Mouse (Mus musculus) cortical plate, adult 2 months (tissue): ENCODE results near the gene Iqcf3. TPM values are rescaled to one million over a fixed set of nuclear protein-coding genes. Genes with fewer than 3 reads are reported as not detected.

ENCODE experiments used
- H3K27ac ChIP-seq: fragments of 200-500 bp; 2 replicates; pipeline ENCODE4 v1.5.1; 2012; ENCODE audit warnings: low read length, control low read depth, inconsistent platforms; ENCODE audit not compliant: insufficient read depth
- H3K4me1 ChIP-seq: fragments of 200-500 bp; 2 replicates; pipeline ENCODE4 v1.6.1; 2011; ENCODE audit warnings: low read length; ENCODE audit not compliant: control insufficient read depth, insufficient read depth
- H3K4me3 ChIP-seq: fragments of 200-500 bp; 2 replicates; pipeline ENCODE4 v1.5.1; 2011; ENCODE audit warnings: mild to moderate bottlenecking, low read length, control low read depth; ENCODE audit not compliant: insufficient read depth
- CTCF ChIP-seq: fragments of 200-500 bp; IDR thresholded peaks from 2 replicates; pipeline ENCODE4 v1.5.1; 2011; ENCODE audit warnings: mild to moderate bottlenecking, control low read depth, low read length; ENCODE audit not compliant: insufficient read depth; ENCODE audit errors: extremely low read depth
- POLR2A ChIP-seq: fragments of 200-500 bp; IDR thresholded peaks from 2 replicates; pipeline ENCODE4 v1.6.1; 2011; ENCODE audit warnings: mild to moderate bottlenecking, low read length, control low read depth; ENCODE audit not compliant: insufficient read depth; ENCODE audit errors: extremely low read depth
- polyA plus RNA-seq: library from polyadenylated mRNA; depleted of rRNA; stranded (reverse); fragments of >200 nt; gene quantifications from 2 replicates; pipeline ENCODE4 v1.2.3, GENCODE M21; 2012

Iqcf3 gene
- polyA plus RNA-seq, 1 experiment: not detected

- Histone ChIP-seq H3K4me3 (no peak within 1 kb of the TSS; the same call in 1 of the 2 replicates), H3K27ac (peak within 1 kb of the TSS; percentile 11), H3K4me1 (peaks cover 12% of the 10 kb centered on the region; the same call in 1 of the 2 replicates)
- no peak for TF ChIP-seq CTCF
- TF ChIP-seq POLR2A: no peak
These were observed 85.8 kb downstream of the Iqcf3 start, which contains the start of gene Rrp9 for GRCm38 (mm10) chr9:106475663-106476001. Rrp9 (plus strand) TSS chr9:106475963.

GRCm38 (mm10) chr9:106475046-106475445 is 86.4 kb downstream of the Iqcf3 start:
- Histone ChIP-seq H3K27ac (no peak overlapping the region), H3K4me1 (peaks cover 12% of the 10 kb centered on the region; the same call in 1 of the 2 replicates), H3K4me3 (no peak overlapping the region)
- no peak for TF ChIP-seq CTCF
- no peak for TF ChIP-seq POLR2A

GRCm38 (mm10) chr9:106474456-106474855 is 87.0 kb downstream of the Iqcf3 start:
- Histone ChIP-seq H3K4me3 (no peak overlapping the region), H3K27ac (no peak overlapping the region), H3K4me1 (peaks cover 12% of the 10 kb centered on the region; the same call in 1 of the 2 replicates)
- TF ChIP-seq CTCF (peak; percentile 52), POLR2A (no peak)

DNA sequence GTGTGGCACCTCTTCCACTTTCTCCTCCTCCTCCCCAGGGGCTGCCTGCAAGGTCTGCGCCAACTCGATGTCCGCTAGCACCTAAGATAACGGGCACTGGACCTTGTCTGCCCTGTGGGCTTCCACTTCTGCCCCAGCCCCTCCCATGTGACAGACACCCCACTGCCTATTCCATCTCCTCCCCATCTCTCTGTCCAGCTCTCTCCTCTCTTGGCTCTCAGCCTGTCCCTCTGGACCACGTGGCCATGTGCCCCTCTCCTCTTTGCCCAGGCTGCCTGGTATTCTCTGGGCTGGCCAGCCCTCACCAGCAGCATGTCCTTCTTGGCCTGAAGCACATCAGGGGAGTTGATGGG is 87.7 kb downstream of the Iqcf3 start:
- no peak for TF ChIP-seq POLR2A
- peaks cover 12% of the 10 kb centered on the region; the same call in 1 of the 2 replicates for H3K4me1 ChIP-seq
- no peak overlapping the region for H3K27ac ChIP-seq
- H3K4me3 ChIP-seq: no peak overlapping the region

DNA sequence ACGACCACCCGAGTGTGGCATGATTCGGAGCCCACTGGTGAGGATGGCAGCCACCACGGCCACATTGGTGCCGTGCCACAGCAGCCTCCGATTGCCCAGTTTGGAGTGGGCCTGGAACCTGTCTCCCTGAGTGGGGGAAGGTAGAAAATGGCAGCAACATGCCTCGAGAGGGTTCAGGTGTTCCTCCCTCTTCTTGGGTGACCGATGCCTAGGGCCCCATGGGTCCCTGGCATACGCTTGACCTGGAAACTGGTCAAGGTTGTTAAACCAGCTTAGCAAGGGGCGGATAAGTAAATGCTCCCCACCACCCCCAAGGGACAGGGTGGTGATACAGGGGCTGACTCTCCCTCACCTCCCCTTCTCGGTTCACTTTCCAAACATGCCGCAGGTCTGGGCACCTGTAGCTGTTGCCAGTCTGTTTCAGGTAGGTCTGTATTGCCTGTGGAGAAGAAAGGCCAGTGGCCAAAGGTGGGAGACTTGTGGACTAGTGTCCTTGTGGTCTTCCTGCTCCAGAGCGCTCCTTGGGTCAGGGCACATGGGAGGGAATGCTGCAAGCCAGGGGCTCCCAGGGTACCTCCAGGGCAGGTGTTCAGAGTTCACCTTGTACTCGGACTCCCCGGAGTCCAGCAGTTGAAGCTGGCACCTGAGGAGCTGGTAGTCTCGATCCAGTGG is 88.2 kb downstream of the Iqcf3 start:
- H3K27ac ChIP-seq: no peak overlapping the region
- TF ChIP-seq CTCF (no peak), POLR2A (no peak)

DNA sequence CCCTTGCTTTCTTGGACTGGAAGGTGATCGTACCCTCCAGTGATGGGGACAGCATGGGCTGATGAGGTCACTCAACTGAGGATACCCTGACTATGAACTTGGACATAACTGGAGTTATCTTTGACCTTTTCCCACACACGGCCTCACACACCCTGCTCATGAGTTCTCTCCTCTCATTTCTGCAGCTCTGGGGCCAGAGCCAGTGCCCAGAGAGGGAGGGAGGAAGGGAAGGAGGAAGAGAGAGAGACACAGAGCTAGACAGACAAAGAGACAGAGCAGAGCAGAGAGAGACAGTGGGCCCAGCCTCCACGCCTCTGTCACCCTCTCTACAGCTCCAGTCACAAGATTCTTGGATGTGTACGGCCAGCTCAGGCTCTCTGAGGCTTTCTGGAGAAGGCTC is 89.1 kb downstream of the Iqcf3 start:
- TF ChIP-seq CTCF (no peak), POLR2A (no peak)
- Histone ChIP-seq H3K4me1 (peaks cover 8% of the 10 kb centered on the region; the same call in 1 of the 2 replicates), H3K27ac (peak overlapping the region; percentile 63)

More for the DNA sequence above, 88.2 kb downstream of the Iqcf3 start:
- peaks cover 12% of the 10 kb centered on the region; the same call in 1 of the 2 replicates for H3K4me1 ChIP-seq
- H3K4me3 ChIP-seq: no peak overlapping the region

GRCm38 (mm10) chr9:106471892-106472291 is 89.5 kb downstream of the Iqcf3 start:
- peaks cover 8% of the 10 kb centered on the region; the same call in 1 of the 2 replicates for H3K4me1 ChIP-seq
- H3K27ac ChIP-seq: peak overlapping the region; percentile 63; the same call in 1 of the 2 replicates
- no peak overlapping the region for H3K4me3 ChIP-seq
- TF ChIP-seq CTCF (no peak), POLR2A (0 out of 2 replicates have a peak, but pooled peaks have one; percentile 20)

More for the DNA sequence above, 89.1 kb downstream of the Iqcf3 start:
- H3K4me3 ChIP-seq: no peak overlapping the region

DNA sequence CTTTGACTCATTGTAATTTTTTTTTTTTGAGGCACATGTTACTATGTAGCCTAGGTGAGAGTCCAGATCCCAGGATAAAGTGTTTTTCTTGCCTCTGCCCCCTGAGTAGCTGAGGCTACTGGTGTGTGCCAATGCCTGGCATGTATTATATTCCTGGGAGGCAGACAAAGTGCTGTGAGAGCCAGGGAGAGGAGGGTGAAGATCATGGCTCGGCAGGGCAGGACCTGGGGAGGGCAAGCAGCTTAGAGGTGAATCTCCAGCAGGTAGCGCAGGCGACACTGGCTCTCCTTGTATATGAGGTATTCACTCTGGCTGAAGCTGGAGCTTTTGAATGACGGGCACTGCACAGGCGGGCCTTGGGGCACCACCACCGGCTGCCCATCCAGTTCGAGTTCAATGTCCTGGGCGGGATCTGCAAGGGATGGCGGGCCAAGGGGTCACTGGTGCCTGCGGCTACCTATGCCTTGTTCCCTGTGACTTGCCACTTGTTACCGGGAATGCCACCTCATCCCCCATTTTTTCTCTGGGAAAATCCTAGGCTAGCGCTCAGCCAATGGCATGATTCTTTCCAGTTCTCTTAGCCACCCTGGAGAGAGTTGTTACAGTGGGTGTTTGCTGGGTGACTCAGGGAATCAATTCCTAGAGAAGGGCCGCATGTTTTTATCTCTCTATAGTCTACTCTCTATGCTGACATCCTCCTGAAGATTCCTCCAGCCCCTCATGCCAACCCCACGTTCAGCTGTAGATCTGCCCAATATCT is 90.3 kb downstream of the Iqcf3 start:
- Histone ChIP-seq H3K4me3 (no peak overlapping the region), H3K27ac (peak overlapping the region; percentile 63; the same call in 1 of the 2 replicates), H3K4me1 (peaks cover 7% of the 10 kb centered on the region; the same call in 1 of the 2 replicates)
- TF ChIP-seq CTCF (no peak), POLR2A (no peak)

GRCm38 (mm10) chr9:106469776-106470175 is 91.7 kb downstream of the Iqcf3 start:
- Histone ChIP-seq H3K4me1 (0 out of 2 replicates have a peak, but pooled peaks cover 5% of the 10 kb centered on the region), H3K27ac (no peak overlapping the region), H3K4me3 (no peak overlapping the region)
- no peak for TF ChIP-seq POLR2A
- no peak for TF ChIP-seq CTCF
